Mouse (Mus musculus) kidney, embryonic 14.5 days (tissue): ENCODE measurements around the gene Fam171a1. TPM values are rescaled to one million over a fixed set of nuclear protein-coding genes. Genes with fewer than 3 reads are reported as not detected.

Experiments
- ATAC-seq: fragments of 200-750 bp; cut with Nextera tagmentation; 2 replicates; pipeline ENCODE4 v1.8.0; 2017; ENCODE audit warnings: moderate number of reproducible peaks, mild to moderate bottlenecking, moderate TSS enrichment, moderate library complexity; ENCODE audit not compliant: low FRiP score, low TSS enrichment
- H3K27ac ChIP-seq: fragments of 300-500 bp; sonication (generic); 2 replicates; pipeline ENCODE4 v1.5.1; 2014; ENCODE audit warnings: low read depth, mild to moderate bottlenecking, low read length, moderate library complexity, mixed read lengths
- H3K27me3 ChIP-seq: fragments of 300-500 bp; sonication (generic); 2 replicates; pipeline ENCODE4 v1.6.1; 2014; ENCODE audit warnings: mild to moderate bottlenecking, low read length; ENCODE audit not compliant: control insufficient read depth, insufficient read depth
- H3K36me3 ChIP-seq: fragments of 300-500 bp; sonication (generic); 2 replicates; pipeline ENCODE4 v1.6.1; 2014; ENCODE audit warnings: low read length, mixed read lengths; ENCODE audit not compliant: control insufficient read depth, insufficient read depth
- H3K4me1 ChIP-seq: fragments of 300-500 bp; sonication (generic); 2 replicates; pipeline ENCODE4 v1.6.1; 2014; ENCODE audit warnings: low read length, mixed read lengths; ENCODE audit not compliant: control insufficient read depth, insufficient read depth
- H3K4me2 ChIP-seq: fragments of 300-500 bp; sonication (generic); replicated peaks from 2 replicates; pipeline ENCODE4 v1.6.1; 2014; ENCODE audit warnings: low read depth, mild to moderate bottlenecking, low read length
- H3K4me3 ChIP-seq: fragments of 300-500 bp; sonication (generic); 2 replicates; pipeline ENCODE4 v1.5.1; 2014; ENCODE audit warnings: mild to moderate bottlenecking, low read length
- H3K9ac ChIP-seq: fragments of 300-500 bp; sonication (generic); 2 replicates; pipeline ENCODE4 v1.6.1; 2014; ENCODE audit warnings: low read depth, mild to moderate bottlenecking, low read length, moderate library complexity
- H3K9me3 ChIP-seq: fragments of 300-500 bp; sonication (generic); 2 replicates; pipeline ENCODE4 v1.6.1; 2016; ENCODE audit warnings: low read length; ENCODE audit not compliant: control insufficient read depth
- WGBS: fragments of 180-500 bp; shearing (Covaris S2); extraction: QIAGEN DNeasy Blood & Tissue Kit; methylation state at CpG from one replicate; pipeline ENCODE4 v1.1.7; 2014; 5-methylcytosine and 5-hydroxymethylcytosine counted together
- polyA plus RNA-seq: library from polyadenylated mRNA; unstranded; fragments of >200 nt; fragmentation: Nextera tagmentation; extraction: Ambion mirVana; gene quantifications from 2 replicates; pipeline ENCODE4 v1.2.1, GENCODE M21; 2014

The Fam171a1 gene
- polyA plus RNA-seq, 1 experiment from 2014 or later, result 55.7 TPM

- no peak overlapping the region for H3K4me2 ChIP-seq
- H3K27ac ChIP-seq, result no peak overlapping the region
- H3K9ac ChIP-seq, result no peak overlapping the region
- H3K27me3 ChIP-seq, result no peaks in the 10 kb centered on the region
- H3K4me3 ChIP-seq, result no peak overlapping the region
- ATAC-seq, result peak; percentile 89
- H3K9me3 ChIP-seq, result no peaks in the 10 kb centered on the region
- 14% methylated on average over 2 of the region's 2 CpGs for WGBS
- peaks cover 28% of the 10 kb centered on the region for H3K36me3 ChIP-seq
- H3K4me1 ChIP-seq, result no peaks in the 10 kb centered on the region
These were observed 115.0 kb downstream of the Fam171a1 start for GRCm38 (mm10) chr2:3229060-3229459.

GRCm38 (mm10) chr2:3239255-3239654, 125.2 kb downstream of the Fam171a1 start:
- no peaks in the 10 kb centered on the region for H3K36me3 ChIP-seq
- H3K4me2 ChIP-seq, result no peak overlapping the region
- 75% methylated on average over 5 of the region's 5 CpGs for WGBS
- H3K4me3 ChIP-seq, result no peak overlapping the region
- no peaks in the 10 kb centered on the region for H3K27me3 ChIP-seq
- no peak overlapping the region for H3K9ac ChIP-seq
- ATAC-seq, result no peak
- no peak overlapping the region for H3K27ac ChIP-seq
- H3K4me1 ChIP-seq, result no peaks in the 10 kb centered on the region
- no peaks in the 10 kb centered on the region for H3K9me3 ChIP-seq

GRCm38 (mm10) chr2:3244251-3244650, 130.2 kb downstream of the Fam171a1 start:
- 67% methylated on average over 3 of the region's 3 CpGs for WGBS
- ATAC-seq, result no peak

GRCm38 (mm10) chr2:3251309-3251708, 137.3 kb downstream of the Fam171a1 start:
- WGBS, result 87% methylated on average over 2 of the region's 2 CpGs
- Histone ChIP-seq H3K9ac (no peak overlapping the region), H3K27me3 (no peaks in the 10 kb centered on the region), H3K27ac (no peak overlapping the region), H3K9me3 (no peaks in the 10 kb centered on the region), H3K4me3 (no peak overlapping the region), H3K4me2 (no peak overlapping the region), H3K4me1 (no peaks in the 10 kb centered on the region), H3K36me3 (no peaks in the 10 kb centered on the region)
- no peak for ATAC-seq

More at GRCm38 (mm10) chr2:3244251-3244650, 130.2 kb downstream of the Fam171a1 start:
- Histone ChIP-seq H3K4me1 (no peaks in the 10 kb centered on the region), H3K36me3 (no peaks in the 10 kb centered on the region), H3K9me3 (no peaks in the 10 kb centered on the region), H3K27me3 (no peaks in the 10 kb centered on the region), H3K27ac (no peak overlapping the region), H3K4me3 (no peak overlapping the region), H3K9ac (no peak overlapping the region), H3K4me2 (no peak overlapping the region)

- WGBS, result 72% methylated on average over 3 of the region's 3 CpGs
- Histone ChIP-seq H3K9me3 (no peaks in the 10 kb centered on the region), H3K9ac (no peak overlapping the region), H3K36me3 (no peaks in the 10 kb centered on the region), H3K27ac (no peak overlapping the region), H3K27me3 (no peaks in the 10 kb centered on the region), H3K4me3 (no peak overlapping the region), H3K4me1 (no peaks in the 10 kb centered on the region), H3K4me2 (no peak overlapping the region)
- ATAC-seq, result no peak
These were observed 152.4 kb downstream of the Fam171a1 start for GRCm38 (mm10) chr2:3266466-3266865.

GRCm38 (mm10) chr2:3267879-3268278, 153.9 kb downstream of the Fam171a1 start:
- Histone ChIP-seq H3K4me1 (no peaks in the 10 kb centered on the region), H3K9ac (no peak overlapping the region), H3K4me3 (no peak overlapping the region), H3K36me3 (no peaks in the 10 kb centered on the region), H3K27me3 (no peaks in the 10 kb centered on the region), H3K27ac (no peak overlapping the region), H3K9me3 (no peaks in the 10 kb centered on the region), H3K4me2 (no peak overlapping the region)
- no peak for ATAC-seq
- 44% methylated on average over 3 of the region's 3 CpGs for WGBS

- Histone ChIP-seq H3K36me3 (no peaks in the 10 kb centered on the region), H3K4me2 (no peak overlapping the region), H3K27ac (no peak overlapping the region), H3K4me1 (no peaks in the 10 kb centered on the region), H3K4me3 (no peak overlapping the region), H3K9me3 (no peaks in the 10 kb centered on the region), H3K27me3 (no peaks in the 10 kb centered on the region), H3K9ac (no peak overlapping the region)
- 93% methylated on average over 2 of the region's 2 CpGs for WGBS
- ATAC-seq, result no peak
These were observed 159.3 kb downstream of the Fam171a1 start for GRCm38 (mm10) chr2:3273349-3273748.

GRCm38 (mm10) chr2:3276106-3276505, 162.1 kb downstream of the Fam171a1 start:
- Histone ChIP-seq H3K9me3 (no peaks in the 10 kb centered on the region), H3K4me3 (no peak overlapping the region), H3K27ac (no peak overlapping the region), H3K27me3 (no peaks in the 10 kb centered on the region), H3K4me1 (no peaks in the 10 kb centered on the region), H3K9ac (no peak overlapping the region), H3K36me3 (no peaks in the 10 kb centered on the region), H3K4me2 (no peak overlapping the region)
- WGBS, result 59% methylated on average over 2 of the region's 2 CpGs
- ATAC-seq, result no peak
